Mouse (Mus musculus) thymus, adult 2 months (tissue): ENCODE measurements at regions not wholly inside any gene's neighbourhood (a gene's known extent, or its start where the extent isn't known, plus 50 kb on each side); places are given as distances from the start of the nearest gene placed in this dataset.

Source experiments
- DNase-seq: peaks from one replicate; pipeline ENCODE4 v3.0.0; 2021
- H3K27ac ChIP-seq: fragments of 200-500 bp; 2 replicates; pipeline ENCODE4 v1.5.1; 2012; ENCODE audit warnings: low read length, control low read depth; ENCODE audit not compliant: control insufficient read depth, insufficient read depth
- H3K27me3 ChIP-seq: fragments of 200-500 bp; 2 replicates; pipeline ENCODE4 v1.6.1; 2012; ENCODE audit warnings: mild to moderate bottlenecking, low read length, moderate library complexity, mixed read lengths; ENCODE audit not compliant: control insufficient read depth, insufficient read depth
- H3K36me3 ChIP-seq: fragments of 200-500 bp; 2 replicates; pipeline ENCODE4 v1.6.1; 2012; ENCODE audit warnings: mild to moderate bottlenecking, low read length, moderate library complexity; ENCODE audit not compliant: control insufficient read depth, insufficient read depth
- H3K4me1 ChIP-seq: fragments of 200-500 bp; replicated peaks from 2 replicates; pipeline ENCODE4 v1.6.1; 2012; ENCODE audit warnings: low read length; ENCODE audit not compliant: control insufficient read depth, insufficient read depth
- H3K4me3 ChIP-seq: fragments of 200-500 bp; 2 replicates; pipeline ENCODE4 v1.5.1; 2012; ENCODE audit warnings: mild to moderate bottlenecking, low read length, control low read depth, moderate library complexity; ENCODE audit not compliant: control insufficient read depth, insufficient read depth
- CTCF ChIP-seq: fragments of 200-500 bp; IDR thresholded peaks from 2 replicates; pipeline ENCODE4 v1.5.1; 2012; ENCODE audit warnings: mild to moderate bottlenecking, control low read depth, low read length, moderate library complexity, borderline replicate concordance; ENCODE audit not compliant: control insufficient read depth, poor library complexity, insufficient read depth; ENCODE audit errors: extremely low read depth
- POLR2A ChIP-seq: fragments of 200-500 bp; IDR thresholded peaks from 2 replicates; pipeline ENCODE4 v1.6.1; 2012; ENCODE audit warnings: mild to moderate bottlenecking, low read length, control low read depth, moderate library complexity; ENCODE audit not compliant: control insufficient read depth, poor library complexity, insufficient read depth; ENCODE audit errors: extremely low read depth
- WGBS: fragments of 180-500 bp; shearing (Covaris S2); methylation state at CpG from one replicate; pipeline ENCODE4 v1.1.7; 2018; 5-methylcytosine and 5-hydroxymethylcytosine counted together

GRCm38 (mm10) chr9:61491131-61491712 lies 119.1 kb downstream of the Tle3 start:
- TF ChIP-seq POLR2A (no peak), CTCF (no peak)
- H3K36me3 ChIP-seq, result no peaks in the 10 kb centered on the region
- DNase-seq, result no peak
- H3K4me3 ChIP-seq, result no peak overlapping the region
- H3K4me1 ChIP-seq, result no peaks in the 10 kb centered on the region
- 84% methylated on average over 6 of the region's 6 CpGs for WGBS
- H3K27ac ChIP-seq, result no peak overlapping the region
- H3K27me3 ChIP-seq, result no peaks in the 10 kb centered on the region

GRCm38 (mm10) chr9:61489983-61490382 lies 117.8 kb downstream of the Tle3 start:
- WGBS, result 77% methylated on average over 6 of the region's 6 CpGs
- TF ChIP-seq CTCF (no peak), POLR2A (no peak)
- H3K27me3 ChIP-seq, result no peaks in the 10 kb centered on the region

GRCm38 (mm10) chr9:61489147-61489546 lies 117.0 kb downstream of the Tle3 start:
- Histone ChIP-seq H3K4me3 (no peak overlapping the region), H3K36me3 (no peaks in the 10 kb centered on the region), H3K27ac (no peak overlapping the region), H3K27me3 (no peaks in the 10 kb centered on the region), H3K4me1 (no peaks in the 10 kb centered on the region)
- no peak for TF ChIP-seq POLR2A
- no peak for TF ChIP-seq CTCF
- DNase-seq, result no peak
- WGBS, result 72% methylated on average over 9 of the region's 9 CpGs

More at GRCm38 (mm10) chr9:61489983-61490382, 117.8 kb downstream of the Tle3 start:
- DNase-seq, result no peak
- H3K4me1 ChIP-seq, result no peaks in the 10 kb centered on the region
- no peaks in the 10 kb centered on the region for H3K36me3 ChIP-seq
- H3K4me3 ChIP-seq, result no peak overlapping the region
- no peak overlapping the region for H3K27ac ChIP-seq

- Histone ChIP-seq H3K4me3 (no peak overlapping the region), H3K36me3 (no peaks in the 10 kb centered on the region), H3K27ac (no peak overlapping the region), H3K27me3 (no peaks in the 10 kb centered on the region), H3K4me1 (no peaks in the 10 kb centered on the region)
- no peak for DNase-seq
- 92% methylated on average over 12 of the region's 12 CpGs for WGBS
- no peak for TF ChIP-seq CTCF
- TF ChIP-seq POLR2A, result no peak
Measured at GRCm38 (mm10) chr9:61487824-61488223, 115.7 kb downstream of the Tle3 start.

- no peaks in the 10 kb centered on the region for H3K36me3 ChIP-seq
- H3K27ac ChIP-seq, result no peak overlapping the region
- 82% methylated on average over 7 of the region's 7 CpGs for WGBS
- H3K27me3 ChIP-seq, result no peaks in the 10 kb centered on the region
- H3K4me1 ChIP-seq, result no peaks in the 10 kb centered on the region
- H3K4me3 ChIP-seq, result no peak overlapping the region
- no peak for DNase-seq
- no peak for TF ChIP-seq POLR2A
- no peak for TF ChIP-seq CTCF
Measured at GRCm38 (mm10) chr9:61487146-61487545, 115.0 kb downstream of the Tle3 start.

- peak; percentile 39 for DNase-seq
- WGBS, result 35% methylated on average over 3 of the region's 3 CpGs
- TF ChIP-seq CTCF (no peak), POLR2A (no peak)
- H3K27me3 ChIP-seq, result no peaks in the 10 kb centered on the region
- no peaks in the 10 kb centered on the region for H3K36me3 ChIP-seq
- H3K4me3 ChIP-seq, result no peak overlapping the region
- H3K27ac ChIP-seq, result no peak overlapping the region
- H3K4me1 ChIP-seq, result no peaks in the 10 kb centered on the region
Measured at GRCm38 (mm10) chr9:61484391-61484790, 112.2 kb downstream of the Tle3 start.

- Histone ChIP-seq H3K4me3 (no peak overlapping the region), H3K36me3 (no peaks in the 10 kb centered on the region), H3K27ac (no peak overlapping the region), H3K4me1 (peaks cover 4% of the 10 kb centered on the region), H3K27me3 (no peaks in the 10 kb centered on the region)
- 40% methylated on average over 6 of the region's 6 CpGs for WGBS
- DNase-seq, result no peak
- TF ChIP-seq CTCF (no peak), POLR2A (no peak)
Measured at GRCm38 (mm10) chr9:61479626-61480025, 107.5 kb downstream of the Tle3 start.
